Comparison of ENCODE assay signal across 28 mouse cellular contexts in genomic region chr1:53772967-53773366, GRCm38 (mm10). TPM values are rescaled to one million over a fixed set of nuclear protein-coding genes. Genes with fewer than 3 reads are reported as not detected.
DNase-seq lines count a peak whose midpoint lies in the region; ATAC-seq and TF ChIP-seq lines count a peak whose summit lies in the region.
"Had no signal": no experiment of that assay in that cellular context is flagged by ENCODE, and none has a peak within 500 bp of the region (broad histone marks: within the 10 kb centered on the region; RNA-seq: fewer than 3 reads in every experiment).

No protein-coding gene starts in this region.

- ATAC-seq in CD4-positive, CD25-positive, alpha-beta regulatory T cell, adult 4 months = no peak
- no peak for ATAC-seq in intestine, postnatal 0 days
- ATAC-seq: forebrain, embryonic 13.5 days; hindbrain, embryonic 16.5 days; intestine, embryonic 16.5 days; Patski had no signal

- no peak overlapping the region for H3K4me3 ChIP-seq in brown adipose tissue, adult 24 weeks (ENCODE audit: insufficient read depth, low read depth, low read length)
- H3K4me3 ChIP-seq in macrophage (ENCODE audit: inconsistent target) = no peak overlapping the region
- H3K4me3 ChIP-seq in midbrain, embryonic 10.5 days = no peak overlapping the region
- H3K4me3 ChIP-seq in intestine, postnatal 0 days (ENCODE audit: low read depth, low read length) = no peak overlapping the region
- H3K4me3 ChIP-seq: forebrain, embryonic 13.5 days; heart, embryonic 15.5 days; left cerebral cortex, adult 2 months; limb, embryonic 13.5 days; lung, embryonic 15.5 days; stomach, embryonic 15.5 days had no signal

- DNase-seq in CD4-positive, CD25-positive, alpha-beta regulatory T cell, adult 2 months (ENCODE audit: low read depth, low spot score) = peak; percentile 63
- no peak for DNase-seq in urinary bladder, postnatal 4 days (ENCODE audit: low spot score in 2 of 2)
- DNase-seq in midbrain, embryonic 10.5 days (ENCODE audit: low spot score) = no peak
- DNase-seq in left cerebral cortex, postnatal 10 days (ENCODE audit: extremely low spot score in 1 of 2, low spot score in 2 of 2) = no peak
- DNase-seq: adrenal gland, postnatal 14 days; cerebellum, adult 18-20 months; cerebellum, postnatal 10 days; gastrocnemius, postnatal 10 days; kidney, adult 9 months; kidney, postnatal 10 days; midbrain, embryonic 14.5 days; right cerebral cortex, postnatal 4 days; thymus, postnatal 25 days had no signal

- H3K36me3 ChIP-seq in macrophage (ENCODE audit: inconsistent target) = peaks cover 24% of the 10 kb centered on the region
- H3K36me3 ChIP-seq in midbrain, embryonic 10.5 days = no peaks in the 10 kb centered on the region
- H3K36me3 ChIP-seq in intestine, postnatal 0 days (ENCODE audit: control insufficient read depth, insufficient read depth) = 0 out of 2 replicates have a peak, but pooled peaks cover 5% of the 10 kb centered on the region
- H3K36me3 ChIP-seq: lung, embryonic 15.5 days; stomach, embryonic 15.5 days had no signal

- no peak overlapping the region for H3K9ac ChIP-seq in intestine, postnatal 0 days (ENCODE audit: low read depth, low read length)
- H3K9ac ChIP-seq: forebrain, embryonic 13.5 days; heart, embryonic 15.5 days; limb, embryonic 13.5 days; lung, embryonic 15.5 days; stomach, embryonic 15.5 days had no signal

- H3K27ac ChIP-seq in brown adipose tissue, adult 24 weeks (replicated peaks; ENCODE audit: low read depth, low read length) = peak overlapping the region; percentile 29; the same call in 1 of the 2 replicates
- H3K27ac ChIP-seq in macrophage = peak overlapping the region; percentile 82
- no peak overlapping the region for H3K27ac ChIP-seq in midbrain, embryonic 10.5 days (replicated peaks)
- no peak overlapping the region for H3K27ac ChIP-seq in intestine, postnatal 0 days (ENCODE audit: low read depth, low read length)
- H3K27ac ChIP-seq: forebrain, embryonic 13.5 days; heart, embryonic 15.5 days; left cerebral cortex, adult 2 months; limb, embryonic 13.5 days; lung, embryonic 15.5 days; stomach, embryonic 15.5 days had no signal

- H3K4me1 ChIP-seq in brown adipose tissue, adult 24 weeks (ENCODE audit: control insufficient read depth, insufficient read depth, insufficient read length, low read length) = peaks cover under 1% of the 10 kb centered on the region; the same call in 1 of the 2 replicates
- no peaks in the 10 kb centered on the region for H3K4me1 ChIP-seq in midbrain, embryonic 10.5 days
- 0 out of 2 replicates have a peak, but pooled peaks cover 3% of the 10 kb centered on the region for H3K4me1 ChIP-seq in intestine, postnatal 0 days (replicated peaks; ENCODE audit: control insufficient read depth, insufficient read depth, low read length)
- H3K4me1 ChIP-seq: forebrain, embryonic 13.5 days; lung, embryonic 15.5 days; stomach, embryonic 15.5 days had no signal

- WGBS in macrophage (ENCODE audit: missing documents) = 39% methylated on average over 3 of the region's 3 CpGs
- 94% methylated on average over 3 of the region's 3 CpGs for WGBS in midbrain, embryonic 10.5 days
- WGBS in intestine, postnatal 0 days = 96% methylated on average over 3 of the region's 3 CpGs

- H3K9me3 ChIP-seq in midbrain, embryonic 10.5 days (replicated peaks) = no peaks in the 10 kb centered on the region
- H3K9me3 ChIP-seq in intestine, postnatal 0 days (ENCODE audit: control insufficient read depth) = no peaks in the 10 kb centered on the region
- H3K9me3 ChIP-seq: forebrain, embryonic 13.5 days; G1E; heart, embryonic 15.5 days; limb, embryonic 13.5 days; lung, embryonic 15.5 days; megakaryocyte, embryonic 14.5 days; stomach, embryonic 15.5 days had no signal

- no peaks in the 10 kb centered on the region for H3K27me3 ChIP-seq in midbrain, embryonic 10.5 days (ENCODE audit: low read depth, poor library complexity, severe bottlenecking)
- H3K27me3 ChIP-seq in intestine, postnatal 0 days (replicated peaks; ENCODE audit: control insufficient read depth, insufficient read depth, low read length) = no peaks in the 10 kb centered on the region
- H3K27me3 ChIP-seq: forebrain, embryonic 13.5 days; heart, embryonic 15.5 days; limb, embryonic 13.5 days; lung, embryonic 15.5 days; megakaryocyte, embryonic 14.5 days; Patski; stomach, embryonic 15.5 days had no signal

- TF ChIP-seq CTCF in intestine, postnatal 0 days (IDR thresholded peaks at IDR 0.05; ENCODE audit: low read depth) = no peak

- no peak overlapping the region for H3K4me2 ChIP-seq in intestine, postnatal 0 days (replicated peaks; ENCODE audit: low read depth)
- H3K4me2 ChIP-seq: forebrain, embryonic 13.5 days; heart, embryonic 15.5 days; limb, embryonic 13.5 days; lung, embryonic 15.5 days; stomach, embryonic 15.5 days had no signal

- H3K79me2 ChIP-seq in macrophage (ENCODE audit: inconsistent target) = peaks cover 96% of the 10 kb centered on the region

- intact Hi-C loops in left cerebral cortex, postnatal 10 days (cut with DNase I) = no loop called here

RNA-seq across cellular contexts. Expression of gene Stk17b, which starts 12.1 kb away (rescaled TPM):
- polyA plus RNA-seq in CD4-positive, CD25-positive, alpha-beta regulatory T cell, adult 4 months (2017; shearing (Covaris generic)) = 100 to 1,000 TPM; 437 to 460 TPM
- 13.5 and 13.9 TPM in 2 replicates for polyA plus RNA-seq in brown adipose tissue, adult 24 weeks (2012; ENCODE audit: insufficient read depth, insufficient read length, missing spikeins)
- 100 to 1,000 TPM in 3 of 26 experiments, 10 to 100 TPM in 23; 17.8 to 199 (median 53.6) TPM for total RNA-seq in macrophage (2018; cell fraction: chromatin; rRNA removed)
- 10 to 100 TPM; 35.9 to 96.2 (median 56.5) TPM for total RNA-seq in macrophage (2018; cell fraction: cytosol; rRNA removed)
- 100 to 1,000 TPM in 5 of 26 experiments, 10 to 100 TPM in 21; 20.2 to 163 (median 49.6) TPM for total RNA-seq in macrophage (2018; cell fraction: nucleus; rRNA removed)
- 43.6 to 76.9 TPM (median 51.4 TPM) in 3 replicates for polyA plus RNA-seq in macrophage (2018)
- polyA plus RNA-seq in midbrain, embryonic 10.5 days (2016; fragmentation: Nextera tagmentation; extraction: Ambion mirVana) = 8.3 and 9.6 TPM in 2 replicates
- 17.1 and 17.8 TPM in 2 replicates for polyA plus RNA-seq in intestine, postnatal 0 days (2015; fragmentation: Nextera tagmentation; extraction: Ambion mirVana)
- 10 to 100 TPM in 1 of 2 experiments, 1 to 10 TPM in 1; 7.5 to 10.1 TPM for total RNA-seq in left cerebral cortex, postnatal 10 days (2021)

Comparison
In these comparisons a context has a peak if more than half of its experiments do, and no peak if none do; other contexts are left out.
1. H3K27ac ChIP-seq: peak in brown adipose tissue, adult 24 weeks (single experiment) and macrophage (single experiment); none in midbrain, embryonic 10.5 days (single experiment) and intestine, postnatal 0 days (single experiment).